Mouse (Mus musculus) layer of hippocampus, adult 8-10 months (tissue): Measurements from ENCODE around the gene Tmem51. TPM values are rescaled to one million over a fixed set of nuclear protein-coding genes. Genes with fewer than 3 reads are reported as not detected.
"Not testable (repeated sequence)": the region's sequence is repeated elsewhere in the genome, so short reads cannot be mapped to it uniquely, and the experiment has no call there.

Experiments
- DNase-seq, 2 experiments: peaks; one replicate each; pipeline ENCODE4 v3.0.0; 2022; ENCODE audit warnings: low spot score in 2 of 2
- total RNA-seq, 4 experiments: library from RNA; stranded (reverse); gene quantifications; 2 replicates each; pipeline ENCODE4 v1.2.4; 2022

The Tmem51 gene
- total RNA-seq, 4 experiments from 2014 or later = 3.4 to 7.1 (median 6.0) TPM

DNA sequence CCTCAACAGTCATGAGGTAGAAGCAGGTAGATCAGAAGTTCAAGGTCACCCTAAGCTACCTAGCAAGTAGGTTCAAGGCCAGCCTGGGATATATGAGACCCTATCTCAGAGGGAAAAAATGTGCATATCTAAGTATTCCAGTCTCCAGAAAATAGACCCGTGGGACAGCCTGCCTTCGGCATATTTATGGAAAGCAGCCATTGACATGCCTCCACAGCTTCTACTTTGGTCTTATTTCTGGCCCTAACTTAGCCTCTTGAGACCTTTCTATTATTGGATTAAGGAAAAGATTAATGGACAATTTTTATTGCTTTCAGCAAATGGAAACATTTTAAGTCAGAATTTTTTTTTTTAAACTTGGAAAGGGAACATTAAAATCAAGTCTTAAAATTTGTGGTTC is 57.1 kb downstream of the Tmem51 start:
- DNase-seq = no peak

GRCm38 (mm10) chr4:142024536-142024935 is 59.6 kb downstream of the Tmem51 start:
- DNase-seq = no peak

- DNase-seq = no peak
These were observed 60.9 kb downstream of the Tmem51 start for GRCm38 (mm10) chr4:142023166-142023565.

DNA sequence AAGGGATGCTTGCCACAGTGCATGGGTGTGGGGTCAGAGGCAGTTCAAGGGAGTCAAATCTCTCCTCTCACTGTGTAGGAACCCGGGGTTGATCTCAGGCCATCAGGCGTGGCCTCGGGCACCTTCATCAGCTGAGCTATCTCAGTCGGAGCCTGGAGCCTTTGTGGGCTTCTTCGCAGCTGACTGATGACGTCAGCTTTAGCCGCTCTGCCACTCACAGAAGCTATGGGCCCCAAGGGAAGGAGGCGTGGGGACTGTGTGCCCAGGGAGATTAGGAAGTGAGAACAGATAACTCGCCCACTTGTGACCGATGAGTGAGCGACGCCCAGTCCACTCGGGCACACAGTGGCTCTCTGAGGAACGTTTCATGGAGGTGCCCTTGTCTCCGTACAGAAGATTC is 66.4 kb downstream of the Tmem51 start:
- no peak for DNase-seq

- peak; percentile 22 to 45 for DNase-seq
These were observed 69.2 kb downstream of the Tmem51 start, which contains the start of gene Fhad1 for GRCm38 (mm10) chr4:142014659-142015608. Gene Fhad1, minus strand, starts transcription at chr4:142015082.

- no peak for DNase-seq
These were observed 72.9 kb downstream of the Tmem51 start for GRCm38 (mm10) chr4:142011236-142011635.

DNA sequence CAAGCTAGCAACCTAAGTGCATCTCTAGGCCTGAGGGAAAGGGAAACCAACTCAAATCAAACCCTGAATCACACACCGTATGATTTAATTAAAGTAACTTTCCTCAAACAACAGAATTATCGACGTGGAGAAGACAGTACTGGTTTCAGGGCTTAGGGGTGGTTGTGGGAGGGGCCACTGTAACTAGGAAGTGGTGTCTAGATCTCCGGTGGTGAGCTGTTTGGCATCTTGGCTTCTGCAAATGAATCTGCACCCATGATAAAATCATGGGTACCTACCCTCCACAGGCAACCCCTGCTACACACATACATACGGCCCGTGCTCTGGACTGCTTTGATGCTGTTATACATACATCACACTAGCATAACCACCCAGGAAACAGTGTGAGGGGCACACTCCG is 73.7 kb downstream of the Tmem51 start:
- no peak for DNase-seq

GRCm38 (mm10) chr4:142008206-142008605 is 75.9 kb downstream of the Tmem51 start:
- DNase-seq = no peak

DNA sequence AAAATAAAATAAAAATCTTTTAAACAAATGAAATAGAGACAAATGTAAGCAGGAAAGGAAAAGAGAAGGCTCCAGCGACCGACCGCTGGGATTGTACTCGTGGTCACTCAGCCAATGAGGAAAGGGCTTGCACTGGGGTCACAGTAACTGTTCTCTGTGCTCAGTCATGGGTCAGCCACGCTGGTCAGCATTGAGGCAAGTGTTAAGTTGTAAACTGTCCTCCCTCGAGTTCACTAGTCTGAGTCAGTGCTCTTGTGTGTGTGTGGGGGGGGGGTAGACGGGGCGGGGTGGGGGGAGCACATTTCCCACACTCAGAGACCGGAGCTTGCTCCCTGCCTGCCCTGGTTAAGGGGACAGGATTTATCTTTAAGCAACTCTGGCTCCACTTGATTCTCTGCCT is 83.5 kb downstream of the Tmem51 start:
- no peak for DNase-seq

- DNase-seq = no peak
These were observed 84.5 kb downstream of the Tmem51 start for GRCm38 (mm10) chr4:141999494-142000074.

- no peak for DNase-seq
These were observed 85.8 kb downstream of the Tmem51 start for GRCm38 (mm10) chr4:141998282-141998821.

- DNase-seq = no peak
These were observed 87.2 kb downstream of the Tmem51 start for GRCm38 (mm10) chr4:141996880-141997279.

DNA sequence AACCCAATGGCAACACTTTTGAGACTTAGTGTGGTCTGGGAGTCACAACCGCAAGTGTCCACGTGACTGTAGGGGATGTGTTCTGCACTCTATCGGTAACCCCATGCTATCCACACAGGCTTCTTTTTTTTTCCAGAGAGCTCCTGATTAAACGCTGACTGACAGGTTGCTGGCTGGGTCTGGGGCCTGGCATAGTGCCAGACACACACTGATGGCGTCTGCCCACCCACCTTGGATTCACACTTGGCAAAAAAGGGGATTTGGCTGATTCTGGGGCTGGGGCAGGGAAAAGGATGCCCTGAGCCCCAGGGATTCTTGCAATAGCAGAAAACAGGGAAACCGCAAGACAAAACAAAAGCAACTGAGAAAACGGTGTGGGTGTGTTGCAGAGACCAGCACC is 88.0 kb downstream of the Tmem51 start:
- no peak for DNase-seq

- not testable (repeated sequence) for DNase-seq
These were observed 90.0 kb downstream of the Tmem51 start for GRCm38 (mm10) chr4:141994062-141994471.

GRCm38 (mm10) chr4:141993347-141994061 is 90.6 kb downstream of the Tmem51 start:
- no peak for DNase-seq

DNA sequence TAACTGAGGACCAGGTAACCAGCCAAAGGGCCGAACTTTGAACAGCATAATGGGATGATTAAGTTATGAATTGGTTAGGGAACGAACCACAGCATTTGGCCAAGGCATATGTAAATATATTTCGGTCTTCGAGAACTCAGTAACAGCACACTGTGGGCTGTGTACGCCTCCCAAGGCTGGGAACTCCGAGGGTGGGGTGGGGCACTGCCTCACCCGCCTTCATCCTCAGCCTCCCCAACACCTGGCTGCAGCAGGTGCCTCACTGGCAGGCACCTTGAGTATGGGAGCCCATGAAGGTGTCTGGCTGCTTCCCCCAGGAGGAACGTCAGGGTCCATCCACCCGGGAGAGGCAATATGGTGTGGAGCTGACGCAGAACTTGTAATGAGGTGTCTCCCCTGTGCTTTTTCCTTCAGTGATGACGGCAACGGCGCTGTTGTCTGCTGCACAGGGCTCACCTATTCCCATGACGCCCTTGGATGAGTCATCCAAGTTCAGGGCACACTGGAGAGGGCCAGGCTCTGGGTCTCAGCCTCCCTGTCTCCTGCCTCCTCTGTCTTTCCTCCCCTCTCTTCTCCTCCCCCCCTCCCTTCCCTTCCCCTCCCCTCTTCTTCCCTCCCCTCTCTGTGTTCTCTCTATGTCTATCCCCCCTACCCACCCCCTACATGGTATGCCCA is 91.4 kb downstream of the Tmem51 start:
- no peak for DNase-seq

- DNase-seq = no peak
These were observed 95.9 kb downstream of the Tmem51 start for GRCm38 (mm10) chr4:141988178-141988577.

- DNase-seq = peak in 1 of 2 experiments; percentile 72
These were observed 100.4 kb downstream of the Tmem51 start for GRCm38 (mm10) chr4:141983689-141984088.

DNA sequence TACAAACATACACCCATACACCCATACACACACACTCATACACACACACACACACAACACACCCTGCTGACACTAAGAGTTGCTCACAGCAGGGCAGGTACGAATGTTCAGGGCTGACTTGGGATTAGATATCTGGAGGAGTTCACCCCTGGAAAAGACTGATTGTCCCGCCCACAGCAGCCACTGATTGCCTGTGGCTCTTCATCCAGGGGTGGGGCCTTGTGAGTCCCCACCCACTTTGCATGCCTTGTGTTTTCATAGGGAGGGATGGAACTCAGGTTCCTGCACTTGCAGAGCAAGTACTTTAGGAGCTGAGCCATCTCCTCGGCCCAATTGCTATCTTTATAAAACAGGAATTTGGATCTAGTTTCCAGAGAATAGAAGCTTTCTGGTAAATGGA is 102.6 kb downstream of the Tmem51 start:
- DNase-seq = no peak
